In genomic region chr14:17916651-17917050, GRCm38 (mm10) we compare ENCODE assay signal across 17 mouse cellular contexts.
"Had no signal": no experiment of that assay in that cellular context is flagged by ENCODE, and none has a peak within 500 bp of the region (broad histone marks: within the 10 kb centered on the region; RNA-seq: fewer than 3 reads in every experiment).

No protein-coding gene starts in this region.

- H3K9ac ChIP-seq: lung, embryonic 14.5 days; midbrain, embryonic 12.5 days; neural tube, embryonic 13.5 days; neural tube, embryonic 15.5 days; stomach, embryonic 15.5 days had no signal

- H3K9me3 ChIP-seq: midbrain, embryonic 10.5 days; midbrain, embryonic 12.5 days; neural tube, embryonic 13.5 days; neural tube, embryonic 15.5 days; stomach, embryonic 15.5 days had no signal

- H3K27me3 ChIP-seq: midbrain, embryonic 12.5 days; neural tube, embryonic 13.5 days; neural tube, embryonic 15.5 days; stomach, embryonic 15.5 days had no signal

- H3K27ac ChIP-seq: midbrain, embryonic 10.5 days; midbrain, embryonic 12.5 days; neural tube, embryonic 13.5 days; neural tube, embryonic 15.5 days; stomach, embryonic 15.5 days; stomach, postnatal 0 days had no signal

- H3K4me2 ChIP-seq: lung, embryonic 14.5 days; midbrain, embryonic 12.5 days; neural tube, embryonic 13.5 days; neural tube, embryonic 15.5 days; stomach, embryonic 15.5 days had no signal

- DNase-seq: lung, embryonic 14.5 days; lung, postnatal 10 days; lung, postnatal 4 days; midbrain, embryonic 14.5 days; retina, postnatal 1 day; right cerebral cortex, adult 18-20 months; right cerebral cortex, postnatal 14 days; thymus, adult 2 months; thymus, postnatal 25 days; thymus, postnatal 4 days had no signal

- H3K36me3 ChIP-seq: midbrain, embryonic 10.5 days; midbrain, embryonic 12.5 days; neural tube, embryonic 13.5 days; neural tube, embryonic 15.5 days; stomach, embryonic 15.5 days had no signal

- H3K4me3 ChIP-seq: midbrain, embryonic 10.5 days; midbrain, embryonic 12.5 days; myocyte; neural tube, embryonic 13.5 days; neural tube, embryonic 15.5 days; stomach, embryonic 15.5 days had no signal

- H3K4me1 ChIP-seq: neural tube, embryonic 13.5 days; neural tube, embryonic 15.5 days; stomach, embryonic 15.5 days had no signal
